Mouse (Mus musculus): ENCODE measurements at regions not wholly inside any gene's neighbourhood (a gene's known extent, or its start where the extent isn't known, plus 50 kb on each side); places are given as distances from the start of the nearest gene placed in this dataset.

GRCm38 (mm10) chr16:78697514-78698209, 121.2 kb upstream of the D16Ertd472e start:
- Histone ChIP-seq H3K4me3 (no peak overlapping the region), H3K27ac (no peak overlapping the region), H3K27me3 (no peaks in the 10 kb centered on the region), H3K9me3 (no peaks in the 10 kb centered on the region), H3K4me2 (replicated peaks) (no peak overlapping the region), H3K9ac (no peak overlapping the region), H3K4me1 (peaks cover 9% of the 10 kb centered on the region; the same call in 1 of the 2 replicates), H3K36me3 (no peaks in the 10 kb centered on the region)
- WGBS, result 50% methylated on average over 3 of the region's 3 CpGs
- ATAC-seq (ENCODE audit: insufficient number of reproducible peaks, insufficient read depth, low FRiP score, low TSS enrichment), result no peak

GRCm38 (mm10) chr16:78688251-78688650, 111.7 kb upstream of the D16Ertd472e start:
- no peak overlapping the region for H3K9ac ChIP-seq
- 0 out of 2 replicates have a peak overlapping the region, but pooled peaks have one; percentile 46 for H3K27ac ChIP-seq
- 0 out of 2 replicates have a peak, but pooled peaks have one; percentile 56 for ATAC-seq (ENCODE audit: insufficient number of reproducible peaks, insufficient read depth, low FRiP score, low TSS enrichment)
- H3K4me1 ChIP-seq, result peaks cover 6% of the 10 kb centered on the region
- no peaks in the 10 kb centered on the region for H3K36me3 ChIP-seq
- no peak overlapping the region for H3K4me3 ChIP-seq
- no peak overlapping the region for H3K4me2 ChIP-seq (replicated peaks)
- no peaks in the 10 kb centered on the region for H3K9me3 ChIP-seq
- no peaks in the 10 kb centered on the region for H3K27me3 ChIP-seq

- no peaks in the 10 kb centered on the region for H3K36me3 ChIP-seq
- H3K4me1 ChIP-seq, result peaks cover 6% of the 10 kb centered on the region
- H3K27me3 ChIP-seq, result no peaks in the 10 kb centered on the region
- ATAC-seq (ENCODE audit: insufficient number of reproducible peaks, insufficient read depth, low FRiP score, low TSS enrichment), result no peak
- no peak overlapping the region for H3K9ac ChIP-seq
- no peak overlapping the region for H3K4me2 ChIP-seq (replicated peaks)
- H3K4me3 ChIP-seq, result no peak overlapping the region
- H3K9me3 ChIP-seq, result no peaks in the 10 kb centered on the region
- H3K27ac ChIP-seq, result no peak overlapping the region
- WGBS, result 19% methylated on average over 1 of the region's 1 CpGs
Measured at GRCm38 (mm10) chr16:78685160-78685559, 108.7 kb upstream of the D16Ertd472e start.

- ATAC-seq (ENCODE audit: insufficient number of reproducible peaks, insufficient read depth, low FRiP score, low TSS enrichment), result no peak
- Histone ChIP-seq H3K27me3 (no peaks in the 10 kb centered on the region), H3K27ac (no peak overlapping the region), H3K36me3 (no peaks in the 10 kb centered on the region), H3K9me3 (no peaks in the 10 kb centered on the region), H3K4me2 (replicated peaks) (no peak overlapping the region), H3K4me3 (no peak overlapping the region), H3K9ac (no peak overlapping the region), H3K4me1 (peaks cover 6% of the 10 kb centered on the region)
- WGBS, result 85% methylated on average over 8 of the region's 8 CpGs
Measured at GRCm38 (mm10) chr16:78684031-78684430, 107.5 kb upstream of the D16Ertd472e start.

- Histone ChIP-seq H3K4me3 (no peak overlapping the region), H3K36me3 (no peaks in the 10 kb centered on the region), H3K9me3 (no peaks in the 10 kb centered on the region), H3K27ac (no peak overlapping the region), H3K4me1 (no peaks in the 10 kb centered on the region), H3K4me2 (replicated peaks) (no peak overlapping the region), H3K9ac (no peak overlapping the region), H3K27me3 (no peaks in the 10 kb centered on the region)
- no peak for ATAC-seq (ENCODE audit: insufficient number of reproducible peaks, insufficient read depth, low FRiP score, low TSS enrichment)
- WGBS, result 68% methylated on average over 7 of the region's 7 CpGs
Measured at GRCm38 (mm10) chr16:78661126-78661525, 84.6 kb upstream of the D16Ertd472e start.

- no peak for ATAC-seq (ENCODE audit: insufficient number of reproducible peaks, insufficient read depth, low FRiP score, low TSS enrichment)
- no peak overlapping the region for H3K4me2 ChIP-seq (replicated peaks)
- no peaks in the 10 kb centered on the region for H3K4me1 ChIP-seq
- no peaks in the 10 kb centered on the region for H3K9me3 ChIP-seq
- H3K9ac ChIP-seq, result no peak overlapping the region
- H3K36me3 ChIP-seq, result no peaks in the 10 kb centered on the region
- H3K27me3 ChIP-seq, result no peaks in the 10 kb centered on the region
- H3K27ac ChIP-seq, result no peak overlapping the region
- WGBS, result 5% methylated on average over 1 of the region's 1 CpGs
- no peak overlapping the region for H3K4me3 ChIP-seq
Measured at GRCm38 (mm10) chr16:78644710-78645109, 68.2 kb upstream of the D16Ertd472e start.

GRCm38 (mm10) chr16:78641717-78642116, 65.2 kb upstream of the D16Ertd472e start:
- WGBS, result 36% methylated on average over 5 of the region's 5 CpGs
- no peaks in the 10 kb centered on the region for H3K27me3 ChIP-seq
- no peak for ATAC-seq (ENCODE audit: insufficient number of reproducible peaks, insufficient read depth, low FRiP score, low TSS enrichment)

GRCm38 (mm10) chr16:78641205-78641604, 64.7 kb upstream of the D16Ertd472e start:
- ATAC-seq (ENCODE audit: insufficient number of reproducible peaks, insufficient read depth, low FRiP score, low TSS enrichment), result no peak
- H3K36me3 ChIP-seq, result no peaks in the 10 kb centered on the region
- H3K9me3 ChIP-seq, result no peaks in the 10 kb centered on the region
- no peak overlapping the region for H3K4me2 ChIP-seq (replicated peaks)
- no peak overlapping the region for H3K4me3 ChIP-seq
- H3K27me3 ChIP-seq, result no peaks in the 10 kb centered on the region
- H3K27ac ChIP-seq, result no peak overlapping the region
- H3K4me1 ChIP-seq, result no peaks in the 10 kb centered on the region
- WGBS, result 63% methylated on average over 3 of the region's 3 CpGs
- H3K9ac ChIP-seq, result no peak overlapping the region

More at GRCm38 (mm10) chr16:78641717-78642116, 65.2 kb upstream of the D16Ertd472e start:
- no peaks in the 10 kb centered on the region for H3K9me3 ChIP-seq
- no peaks in the 10 kb centered on the region for H3K4me1 ChIP-seq
- no peak overlapping the region for H3K27ac ChIP-seq
- no peaks in the 10 kb centered on the region for H3K36me3 ChIP-seq
- H3K9ac ChIP-seq, result no peak overlapping the region
- H3K4me2 ChIP-seq (replicated peaks), result no peak overlapping the region
- no peak overlapping the region for H3K4me3 ChIP-seq

GRCm38 (mm10) chr16:78637452-78637851, 60.9 kb upstream of the D16Ertd472e start:
- Histone ChIP-seq H3K27ac (no peak overlapping the region), H3K4me2 (replicated peaks) (no peak overlapping the region), H3K4me1 (no peaks in the 10 kb centered on the region), H3K4me3 (no peak overlapping the region), H3K9ac (no peak overlapping the region), H3K9me3 (no peaks in the 10 kb centered on the region), H3K36me3 (no peaks in the 10 kb centered on the region), H3K27me3 (no peaks in the 10 kb centered on the region)
- 84% methylated on average over 6 of the region's 6 CpGs for WGBS
- no peak for ATAC-seq (ENCODE audit: insufficient number of reproducible peaks, insufficient read depth, low FRiP score, low TSS enrichment)

- Histone ChIP-seq H3K4me2 (replicated peaks) (no peak overlapping the region), H3K36me3 (no peaks in the 10 kb centered on the region), H3K9ac (no peak overlapping the region), H3K4me3 (no peak overlapping the region), H3K4me1 (no peaks in the 10 kb centered on the region), H3K9me3 (no peaks in the 10 kb centered on the region), H3K27ac (no peak overlapping the region), H3K27me3 (no peaks in the 10 kb centered on the region)
- 39% methylated on average over 5 of the region's 5 CpGs for WGBS
- no peak for ATAC-seq (ENCODE audit: insufficient number of reproducible peaks, insufficient read depth, low FRiP score, low TSS enrichment)
Measured at GRCm38 (mm10) chr16:78637015-78637414, 60.5 kb upstream of the D16Ertd472e start.

- WGBS, result 81% methylated on average over 5 of the region's 5 CpGs
- Histone ChIP-seq H3K4me2 (replicated peaks) (no peak overlapping the region), H3K9ac (no peak overlapping the region), H3K4me3 (no peak overlapping the region), H3K4me1 (no peaks in the 10 kb centered on the region), H3K36me3 (no peaks in the 10 kb centered on the region), H3K27ac (no peak overlapping the region), H3K27me3 (no peaks in the 10 kb centered on the region), H3K9me3 (no peaks in the 10 kb centered on the region)
- no peak for ATAC-seq (ENCODE audit: insufficient number of reproducible peaks, insufficient read depth, low FRiP score, low TSS enrichment)
Measured at GRCm38 (mm10) chr16:78635774-78636173, 59.3 kb upstream of the D16Ertd472e start.

GRCm38 (mm10) chr16:78635257-78635656, 58.7 kb upstream of the D16Ertd472e start:
- WGBS, result 22% methylated on average over 8 of the region's 8 CpGs
- ATAC-seq (ENCODE audit: insufficient number of reproducible peaks, insufficient read depth, low FRiP score, low TSS enrichment), result peak; percentile 44; the same call in 1 of the 2 replicates
- Histone ChIP-seq H3K27ac (no peak overlapping the region), H3K4me1 (no peaks in the 10 kb centered on the region), H3K9me3 (no peaks in the 10 kb centered on the region), H3K9ac (no peak overlapping the region), H3K27me3 (no peaks in the 10 kb centered on the region), H3K4me2 (replicated peaks) (no peak overlapping the region), H3K4me3 (no peak overlapping the region), H3K36me3 (no peaks in the 10 kb centered on the region)

Data from embryonic facial prominence, embryonic 12.5 days (tissue).